Comparison of ENCODE assay signal across 8 mouse cellular contexts in the genomic region with DNA sequence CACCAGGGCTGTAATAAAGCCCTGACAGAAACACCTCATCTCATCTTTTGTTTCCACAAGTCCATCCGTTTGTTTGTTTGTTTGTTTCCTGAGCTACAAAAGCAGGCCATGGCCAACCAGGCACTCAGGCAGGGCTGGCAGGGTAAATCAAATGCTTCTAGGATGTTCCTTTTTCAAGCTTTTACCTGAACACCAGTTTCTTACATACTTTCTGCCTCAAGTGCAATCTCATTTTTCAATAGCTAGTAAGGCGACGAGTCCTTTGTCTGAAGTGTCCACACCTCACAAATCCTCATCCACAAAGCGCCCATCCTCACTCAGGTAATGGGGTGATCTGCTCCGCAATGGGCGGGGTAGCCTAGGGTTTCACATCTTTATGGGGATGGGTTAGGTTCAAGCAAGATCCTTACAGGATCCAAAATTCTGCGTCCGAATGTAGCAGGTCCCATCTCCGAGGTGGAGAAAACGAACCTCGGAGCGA. TPM values are rescaled to one million over a fixed set of nuclear protein-coding genes. Genes with fewer than 3 reads are reported as not detected.
DNase-seq lines count a peak whose midpoint lies in the region; ATAC-seq and TF ChIP-seq lines count a peak whose summit lies in the region.

No protein-coding gene starts in this region.

- H3K36me3 ChIP-seq in heart, adult 2 months (ENCODE audit: control insufficient read depth, insufficient read depth, low read length): peaks cover 2% of the 10 kb centered on the region; the same call in 1 of the 2 replicates
- no peaks in the 10 kb centered on the region for H3K36me3 ChIP-seq in liver, embryonic 12.5 days

- peak overlapping the region; percentile 76 for H3K9ac ChIP-seq in heart, adult 2 months (ENCODE audit: low read depth, low read length)
- peak overlapping the region; percentile 77 for H3K9ac ChIP-seq in liver, embryonic 12.5 days

- TF ChIP-seq EP300 in heart, adult 2 months (IDR thresholded peaks at IDR 0.05; ENCODE audit: insufficient read depth, low read depth, low read length): no peak

- intact Hi-C loops in heart, adult 2 months (cut with DNase I): loop anchor here (5.0 kb wide), 3 partner anchors 46 to 121 kb away; partner anchors contain the start of genes Agrp, Ctcf, Ranbp10 and Tsnaxip1
- intact Hi-C loops in heart, postnatal 36 days (cut with DNase I): loop anchor here (2.0 kb wide), 1 partner anchor 43 kb away; no protein-coding TSS in a partner anchor

- H3K9me3 ChIP-seq in liver, embryonic 12.5 days (replicated peaks): no peaks in the 10 kb centered on the region

- H3K4me1 ChIP-seq in heart, adult 2 months (ENCODE audit: control insufficient read depth, insufficient read depth, low read length): peaks cover 4% of the 10 kb centered on the region
- peaks cover 31% of the 10 kb centered on the region for H3K4me1 ChIP-seq in liver, embryonic 12.5 days

- peak overlapping the region; percentile 86 for H3K4me2 ChIP-seq in liver, embryonic 12.5 days

- 3% methylated on average over 12 of the region's 12 CpGs for WGBS in heart, adult 2 months
- 5% methylated on average over 12 of the region's 12 CpGs for WGBS in liver, embryonic 12.5 days (ENCODE audit: insufficient replicate concordance)

- peak overlapping the region; percentile 69 for H3K27ac ChIP-seq in heart, adult 2 months
- H3K27ac ChIP-seq in liver, embryonic 12.5 days: peak overlapping the region; percentile 73

- H3K79me2 ChIP-seq in heart, adult 2 months (replicated peaks; ENCODE audit: control insufficient read depth, insufficient read depth, low read length): peaks cover 2% of the 10 kb centered on the region; the same call in 1 of the 2 replicates

- no peaks in the 10 kb centered on the region for H3K27me3 ChIP-seq in heart, adult 2 months (ENCODE audit: control insufficient read depth, insufficient read depth, low read length)
- no peaks in the 10 kb centered on the region for H3K27me3 ChIP-seq in liver, embryonic 12.5 days (replicated peaks)

- ATAC-seq in CD4-positive, CD25-positive, alpha-beta regulatory T cell, adult 4 months: peak; percentile 5
- 0 out of 2 replicates have a peak, but pooled peaks have one; percentile 12 for ATAC-seq in erythroid progenitor cell, adult 5-6 weeks (replicated peaks; ENCODE audit: low FRiP score, poor library complexity, severe bottlenecking)
- no peak for ATAC-seq in liver, embryonic 12.5 days

- H3K4me3 ChIP-seq in heart, adult 2 months: peak overlapping the region; percentile 87
- H3K4me3 ChIP-seq in liver, embryonic 12.5 days: peak overlapping the region; percentile 82

- no peak for DNase-seq in heart, adult 2 months
- DNase-seq in heart, postnatal 36 days: no peak
- no peak for DNase-seq in adrenal gland, adult 8-10 months
- DNase-seq in urinary bladder, postnatal 25 days (ENCODE audit: low spot score): no peak
- no peak for DNase-seq in cerebellum, adult 8-10 months

- TF ChIP-seq CTCF in heart, adult 2 months (IDR thresholded peaks at IDR 0.05): no peak

- no peak for TF ChIP-seq POLR2A in heart, adult 2 months (IDR thresholded peaks at IDR 0.05; ENCODE audit: insufficient read depth, low read depth, low read length)

RNA-seq across cellular contexts. Expression of gene Gfod2, which starts 0.6 kb away (rescaled TPM):
- total RNA-seq in heart, adult 2 months (2021): 1 to 10 TPM; 3.7 TPM
- polyA plus RNA-seq in heart, adult 2 months (2012; rRNA removed): 2.3 and 3.0 TPM in 2 replicates
- 1 to 10 TPM; 4.0 to 4.1 TPM for total RNA-seq in heart, postnatal 36 days (2021)
- polyA plus RNA-seq in CD4-positive, CD25-positive, alpha-beta regulatory T cell, adult 4 months (2017; shearing (Covaris generic)): 1 to 10 TPM; 2.6 to 3.7 TPM
- not detected in 2 replicates for total RNA-seq in erythroid progenitor cell, adult 5-6 weeks (2015; ENCODE audit: low replicate concordance)
- total RNA-seq in erythroid progenitor cell, adult 5-6 weeks (2017; ENCODE audit: low replicate concordance): 0.51 TPM in 1 of 2 replicates, not detected in the other
- 4.5 and 5.1 TPM in 2 replicates for polyA plus RNA-seq in liver, embryonic 12.5 days (2016; fragmentation: Nextera tagmentation; extraction: Ambion mirVana)
- total RNA-seq in adrenal gland, adult 8-10 months (2022): 10 to 100 TPM in 2 of 4 experiments, 1 to 10 TPM in 2; 8.9 to 10.9 (median 10.0) TPM

RNA-seq across cellular contexts. Expression of gene Enkd1, which starts 49.8 kb away (rescaled TPM):
- 1 to 10 TPM; 1.4 to 1.9 TPM for total RNA-seq in heart, adult 2 months (2021)
- polyA plus RNA-seq in heart, adult 2 months (2012; rRNA removed): 2.0 and 2.2 TPM in 2 replicates
- 1 to 10 TPM; 1.3 to 2.2 TPM for total RNA-seq in heart, postnatal 36 days (2021)
- polyA plus RNA-seq in CD4-positive, CD25-positive, alpha-beta regulatory T cell, adult 4 months (2017; shearing (Covaris generic)): 1 to 10 TPM; 2.7 to 2.8 TPM
- 2.9 and 5.4 TPM in 2 replicates for total RNA-seq in erythroid progenitor cell, adult 5-6 weeks (2015; ENCODE audit: low replicate concordance)
- total RNA-seq in erythroid progenitor cell, adult 5-6 weeks (2017; ENCODE audit: low replicate concordance): 0.15 and 3.7 TPM in 2 replicates
- polyA plus RNA-seq in liver, embryonic 12.5 days (2016; fragmentation: Nextera tagmentation; extraction: Ambion mirVana): 11.2 and 12.4 TPM in 2 replicates
- total RNA-seq in adrenal gland, adult 8-10 months (2022): 1 to 10 TPM; 4.6 to 8.1 (median 5.8) TPM

RNA-seq across cellular contexts. Expression of gene 4933405L10Rik, which starts 50.4 kb away (rescaled TPM):
- total RNA-seq in heart, adult 2 months (2021): not detected
- polyA plus RNA-seq in heart, adult 2 months (2012; rRNA removed): not detected in 2 replicates
- total RNA-seq in heart, postnatal 36 days (2021): not detected
- polyA plus RNA-seq in CD4-positive, CD25-positive, alpha-beta regulatory T cell, adult 4 months (2017; shearing (Covaris generic)): not detected
- total RNA-seq in erythroid progenitor cell, adult 5-6 weeks (2015; ENCODE audit: low replicate concordance): not detected in 2 replicates
- total RNA-seq in erythroid progenitor cell, adult 5-6 weeks (2017; ENCODE audit: low replicate concordance): not detected in 2 replicates
- 0.23 TPM in 1 of 2 replicates, not detected in the other for polyA plus RNA-seq in liver, embryonic 12.5 days (2016; fragmentation: Nextera tagmentation; extraction: Ambion mirVana)
- not detected for total RNA-seq in adrenal gland, adult 8-10 months (2022)

RNA-seq across cellular contexts. Expression of gene Pard6a, which starts 56.9 kb away (rescaled TPM):
- total RNA-seq in heart, adult 2 months (2021): 1 to 10 TPM; 5.5 to 6.8 TPM
- polyA plus RNA-seq in heart, adult 2 months (2012; rRNA removed): 12.0 and 18.6 TPM in 2 replicates
- 1 to 10 TPM; 7.7 to 8.5 TPM for total RNA-seq in heart, postnatal 36 days (2021)
- 10 to 100 TPM; 10.1 to 13.9 TPM for polyA plus RNA-seq in CD4-positive, CD25-positive, alpha-beta regulatory T cell, adult 4 months (2017; shearing (Covaris generic))
- 1.7 and 3.6 TPM in 2 replicates for total RNA-seq in erythroid progenitor cell, adult 5-6 weeks (2015; ENCODE audit: low replicate concordance)
- total RNA-seq in erythroid progenitor cell, adult 5-6 weeks (2017; ENCODE audit: low replicate concordance): 2.7 TPM in 1 of 2 replicates, not detected in the other
- polyA plus RNA-seq in liver, embryonic 12.5 days (2016; fragmentation: Nextera tagmentation; extraction: Ambion mirVana): 9.2 and 10.8 TPM in 2 replicates
- total RNA-seq in adrenal gland, adult 8-10 months (2022): 10 to 100 TPM; 10.7 to 14.2 (median 12.8) TPM

RNA-seq across cellular contexts. Expression of gene Acd, which starts 56.9 kb away (rescaled TPM):
- total RNA-seq in heart, adult 2 months (2021): 10 to 100 TPM in 1 of 2 experiments, 1 to 10 TPM in 1; 10.0 to 11.1 TPM
- polyA plus RNA-seq in heart, adult 2 months (2012; rRNA removed): 19.7 and 22.3 TPM in 2 replicates
- 10 to 100 TPM; 11.7 to 12.3 TPM for total RNA-seq in heart, postnatal 36 days (2021)
- 100 to 1,000 TPM in 1 of 2 experiments, 10 to 100 TPM in 1; 70.0 to 102 TPM for polyA plus RNA-seq in CD4-positive, CD25-positive, alpha-beta regulatory T cell, adult 4 months (2017; shearing (Covaris generic))
- total RNA-seq in erythroid progenitor cell, adult 5-6 weeks (2015; ENCODE audit: low replicate concordance): 10.9 and 22.0 TPM in 2 replicates
- 1.7 and 9.7 TPM in 2 replicates for total RNA-seq in erythroid progenitor cell, adult 5-6 weeks (2017; ENCODE audit: low replicate concordance)
- polyA plus RNA-seq in liver, embryonic 12.5 days (2016; fragmentation: Nextera tagmentation; extraction: Ambion mirVana): 32.3 and 34.1 TPM in 2 replicates
- 10 to 100 TPM; 22.3 to 37.1 (median 29.5) TPM for total RNA-seq in adrenal gland, adult 8-10 months (2022)
